Mouse (Mus musculus) c-Kit-positive CD71-positive TER-119-negative erythroid progenitor cells, embryonic 14.5 days (primary cell): Measurements from ENCODE around the gene Bscl2.
"Not testable (repeated sequence)": the region's sequence is repeated elsewhere in the genome, so short reads cannot be mapped to it uniquely, and the experiment has no call there.

Source experiments
- DNase-seq: peaks from one replicate; pipeline ENCODE4 v3.0.0-alpha.2; 2013; ENCODE audit warnings: low read depth

Gene Bscl2

GRCm38 (mm10) chr19:8871267-8872186, 34.3 kb downstream of the Bscl2 start, which contains the start of gene Ubxn1:
TSS of gene Ubxn1 (plus strand) at chr19:8871496.
- DNase-seq, result peak; percentile 97

- no peak for DNase-seq
Measured at GRCm38 (mm10) chr19:8872266-8872840, 35.1 kb downstream of the Bscl2 start.

- no peak for DNase-seq
Measured at GRCm38 (mm10) chr19:8875031-8875430, 37.8 kb downstream of the Bscl2 start.

DNA sequence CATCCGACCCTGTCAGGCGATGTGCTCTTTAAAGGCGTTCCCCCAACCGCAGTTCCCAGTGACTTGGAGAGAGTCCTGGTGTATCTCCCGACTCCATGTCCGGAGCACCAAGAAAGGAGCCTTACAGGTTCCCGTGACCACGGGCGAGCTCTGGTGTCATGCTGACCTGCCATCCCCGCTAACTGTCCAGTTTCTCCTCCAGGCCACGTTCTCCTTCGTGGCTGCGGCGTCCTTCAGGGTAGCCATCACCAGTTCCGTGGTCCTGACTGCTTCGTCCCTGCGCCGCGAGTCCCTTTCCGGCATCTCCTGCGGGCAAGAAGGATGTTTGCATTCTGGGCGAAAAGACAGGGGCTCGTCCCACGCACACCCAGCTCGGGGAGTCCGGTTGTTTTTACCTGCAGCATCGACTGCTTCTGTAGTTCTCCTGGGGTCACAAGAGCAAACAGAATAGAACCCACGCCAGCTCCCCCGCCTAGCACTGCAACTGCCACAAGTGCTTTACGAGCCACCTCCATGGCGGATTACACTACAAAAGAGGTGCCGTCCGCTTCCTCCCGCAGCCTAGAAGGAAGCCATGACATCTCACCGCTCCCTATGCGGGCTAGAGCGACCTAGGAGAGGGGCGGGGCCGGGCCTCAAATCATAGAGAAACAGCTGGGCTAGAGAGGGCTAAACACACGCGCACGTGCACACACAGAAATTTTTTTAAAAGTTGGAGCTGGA, 43.2 kb downstream of the Bscl2 start, which contains the start of gene Uqcc3:
Uqcc3 (minus strand) TSS at position 613 of the 723 bp plus-strand sequence.
- peak; percentile 85 for DNase-seq

GRCm38 (mm10) chr19:8881034-8881392, 43.7 kb downstream of the Bscl2 start:
- no peak for DNase-seq

- DNase-seq, result no peak
Measured at GRCm38 (mm10) chr19:8883616-8884015, 46.3 kb downstream of the Bscl2 start, which contains the start of the genes Lbhd1 and Gm49403. TSS of gene Lbhd1 (plus strand) at chr19:8883732. TSS of gene Gm49403 (plus strand) at chr19:8883930.

GRCm38 (mm10) chr19:8886916-8887584, 49.8 kb downstream of the Bscl2 start:
- DNase-seq, result no peak

GRCm38 (mm10) chr19:8887585-8888463, 50.6 kb downstream of the Bscl2 start:
- no peak for DNase-seq

- DNase-seq, result peak; percentile 95
Measured at GRCm38 (mm10) chr19:8888511-8889385, 51.5 kb downstream of the Bscl2 start, which contains the start of the genes 1810009A15Rik and Gm49416. TSS of gene 1810009A15Rik (plus strand) at chr19:8888853. TSS of gene Gm49416 (plus strand) at chr19:8888926.

- peak; percentile 90 for DNase-seq
Measured at GRCm38 (mm10) chr19:8892829-8893766, 55.8 kb downstream of the Bscl2 start, which contains the start of gene Ints5. TSS of gene Ints5 (plus strand) at chr19:8893005.

- no peak for DNase-seq
Measured at GRCm38 (mm10) chr19:8895397-8895960, 58.2 kb downstream of the Bscl2 start.

DNA sequence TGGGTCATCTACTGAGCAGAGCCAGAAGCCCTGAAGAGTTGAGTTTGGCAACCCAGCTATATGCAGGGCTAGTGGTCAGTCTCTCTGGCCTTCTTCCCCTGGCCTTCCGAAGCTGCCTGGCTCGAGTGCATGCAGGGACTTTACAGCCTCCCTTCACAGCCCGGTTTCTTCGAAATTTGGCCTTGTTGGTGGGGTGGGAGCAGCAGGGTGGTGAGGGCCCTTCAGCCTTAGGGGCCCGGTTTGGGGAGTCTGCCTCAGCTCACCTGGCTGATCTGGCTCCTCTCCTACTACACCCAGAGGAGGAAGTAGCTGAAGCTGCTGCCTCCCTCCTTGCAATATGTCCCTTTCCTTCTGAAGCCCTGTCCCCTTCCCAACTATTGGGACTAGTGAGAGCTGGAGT, 59.0 kb downstream of the Bscl2 start:
- DNase-seq, result not testable (repeated sequence)

DNA sequence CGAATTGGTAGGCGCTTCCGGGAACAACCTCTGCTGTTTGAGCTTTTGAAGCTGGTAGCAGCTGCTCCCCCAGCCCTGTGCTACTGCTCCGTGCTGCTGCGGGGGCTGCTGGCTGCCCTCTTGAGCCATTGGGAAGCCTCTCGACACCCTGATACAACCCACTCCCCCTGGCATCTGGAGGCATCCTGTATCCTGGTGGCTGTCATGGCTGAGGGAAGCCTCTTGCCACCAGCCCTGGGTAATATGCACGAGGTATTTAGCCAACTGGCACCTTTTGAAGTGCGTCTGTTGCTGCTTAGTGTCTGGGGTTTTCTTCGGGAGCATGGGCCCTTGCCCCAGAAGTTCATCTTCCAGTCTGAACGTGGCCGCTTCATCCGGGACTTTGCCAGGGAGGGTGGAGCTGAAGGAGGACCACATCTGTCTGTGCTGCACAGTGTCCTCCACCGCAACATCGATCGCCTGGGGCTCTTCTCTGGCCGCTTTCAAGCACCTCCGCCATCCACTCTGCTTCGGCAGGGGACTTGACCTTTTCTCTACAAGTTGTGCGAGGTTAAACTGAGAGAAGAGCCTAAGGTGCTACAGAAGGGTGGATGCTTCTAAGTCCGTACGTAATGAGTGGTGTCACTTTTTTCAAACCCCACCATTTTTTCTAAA, 60.1 kb downstream of the Bscl2 start:
- not testable (repeated sequence) for DNase-seq

GRCm38 (mm10) chr19:8897865-8898495, 60.7 kb downstream of the Bscl2 start, which contains the start of gene Ganab:
TSS of gene Ganab (plus strand) at chr19:8898071.
- DNase-seq, result peak; percentile 96
